Mouse (Mus musculus) left cerebral cortex, adult 2 months (tissue): ENCODE measurements at regions not wholly inside any gene's neighbourhood (a gene's known extent, or its start where the extent isn't known, plus 50 kb on each side); places are given as distances from the start of the nearest gene placed in this dataset.

ENCODE experiments used
- DNase-seq, 2 experiments: peaks; one replicate each; pipeline ENCODE4 v3.0.0; 2021 to 2022; ENCODE audit warnings: low spot score in 2 of 2, mixed read lengths in 1 of 2; ENCODE audit errors: extremely low spot score in 1 of 2
- H3K27ac ChIP-seq: fragments of 200-600 bp; 2 replicates; pipeline ENCODE4 v1.8.1; 2022
- H3K4me3 ChIP-seq: fragments of 200-600 bp; 2 replicates; pipeline ENCODE4 v1.8.1; 2022
- CTCF ChIP-seq: fragments of 200-600 bp; IDR thresholded peaks from 2 replicates; pipeline ENCODE4 v1.8.1; 2022; ENCODE audit warnings: antibody characterized with exemption, mild to moderate bottlenecking, moderate library complexity
- intact Hi-C: fragments of 180-260 bp; cut with DNase I; formaldehyde crosslinking; loops from one replicate; pipeline ENCODE4 v1.15.1; 2025

- no peak overlapping the region for H3K4me3 ChIP-seq
- TF ChIP-seq CTCF = no peak
- no peak for DNase-seq
- H3K27ac ChIP-seq = no peak overlapping the region
- intact Hi-C loops = no loop called here
These were observed 106.5 kb upstream of the Id4 start for GRCm38 (mm10) chr13:48154414-48155105.

GRCm38 (mm10) chr13:48159020-48159910 is 101.8 kb upstream of the Id4 start:
- no peak overlapping the region for H3K4me3 ChIP-seq

GRCm38 (mm10) chr13:48160161-48160560 is 100.9 kb upstream of the Id4 start:
- no peak for TF ChIP-seq CTCF
- no peak overlapping the region for H3K4me3 ChIP-seq
- DNase-seq = no peak
- intact Hi-C loops = no loop called here
- no peak overlapping the region for H3K27ac ChIP-seq

More at GRCm38 (mm10) chr13:48159020-48159910, 101.8 kb upstream of the Id4 start:
- no peak overlapping the region for H3K27ac ChIP-seq
- DNase-seq = no peak
- intact Hi-C loops = no loop called here
- TF ChIP-seq CTCF = no peak

GRCm38 (mm10) chr13:48161339-48161738 is 99.7 kb upstream of the Id4 start:
- no peak overlapping the region for H3K4me3 ChIP-seq
- no peak overlapping the region for H3K27ac ChIP-seq
- TF ChIP-seq CTCF = no peak

GRCm38 (mm10) chr13:48164586-48164985 is 96.4 kb upstream of the Id4 start:
- intact Hi-C loops = no loop called here
- no peak for TF ChIP-seq CTCF
- no peak for DNase-seq
- Histone ChIP-seq H3K4me3 (no peak overlapping the region), H3K27ac (no peak overlapping the region)

More at GRCm38 (mm10) chr13:48161339-48161738, 99.7 kb upstream of the Id4 start:
- DNase-seq = no peak
- intact Hi-C loops = no loop called here

- no peak overlapping the region for H3K27ac ChIP-seq
- no peak for TF ChIP-seq CTCF
- no peak for DNase-seq
- H3K4me3 ChIP-seq = no peak overlapping the region
- intact Hi-C loops = no loop called here
These were observed 95.2 kb upstream of the Id4 start for GRCm38 (mm10) chr13:48165838-48166237.

- Histone ChIP-seq H3K27ac (no peak overlapping the region), H3K4me3 (no peak overlapping the region)
- intact Hi-C loops = no loop called here
- no peak for TF ChIP-seq CTCF
- DNase-seq = no peak
These were observed 93.1 kb upstream of the Id4 start for GRCm38 (mm10) chr13:48167976-48168375.

- H3K4me3 ChIP-seq = no peak overlapping the region
- intact Hi-C loops = no loop called here
- TF ChIP-seq CTCF = no peak
- no peak overlapping the region for H3K27ac ChIP-seq
- no peak for DNase-seq
These were observed 89.6 kb upstream of the Id4 start for GRCm38 (mm10) chr13:48171309-48171953.

- intact Hi-C loops = no loop called here
- Histone ChIP-seq H3K4me3 (no peak overlapping the region), H3K27ac (no peak overlapping the region)
- no peak for DNase-seq
- no peak for TF ChIP-seq CTCF
These were observed 89.0 kb upstream of the Id4 start for GRCm38 (mm10) chr13:48171994-48172393.

GRCm38 (mm10) chr13:48192476-48192875 is 68.6 kb upstream of the Id4 start:
- no peak overlapping the region for H3K27ac ChIP-seq
- intact Hi-C loops = no loop called here
- H3K4me3 ChIP-seq = no peak overlapping the region
- no peak for DNase-seq
- TF ChIP-seq CTCF = no peak

GRCm38 (mm10) chr13:48193942-48194341 is 67.1 kb upstream of the Id4 start:
- intact Hi-C loops = no loop called here
- no peak overlapping the region for H3K27ac ChIP-seq
- no peak for TF ChIP-seq CTCF
- no peak for DNase-seq
- H3K4me3 ChIP-seq = no peak overlapping the region

- TF ChIP-seq CTCF = no peak
- Histone ChIP-seq H3K4me3 (no peak overlapping the region), H3K27ac (no peak overlapping the region)
- intact Hi-C loops = no loop called here
- no peak for DNase-seq
These were observed 53.2 kb upstream of the Id4 start for GRCm38 (mm10) chr13:48207824-48208223.
